Mouse (Mus musculus): ENCODE data around the gene Tspan31. TPM values are rescaled to one million over a fixed set of nuclear protein-coding genes. Genes with fewer than 3 reads are reported as not detected.
"Not testable (repeated sequence)": the region's sequence is repeated elsewhere in the genome, so short reads cannot be mapped to it uniquely, and the experiment has no call there.

Gene Tspan31
- total RNA-seq, 2 experiments from 2014 or later: 81.7 to 94.3 TPM

GRCm38 (mm10) chr10:127083915-127084306, 13.8 kb upstream of the Tspan31 start:
- DNase-seq: no peak

GRCm38 (mm10) chr10:127083292-127083914, 13.3 kb upstream of the Tspan31 start:
- DNase-seq: no peak

GRCm38 (mm10) chr10:127081996-127082620, 12.0 kb upstream of the Tspan31 start:
- DNase-seq: no peak

- DNase-seq: no peak
Measured at GRCm38 (mm10) chr10:127080901-127081780, 11.1 kb upstream of the Tspan31 start.

DNA sequence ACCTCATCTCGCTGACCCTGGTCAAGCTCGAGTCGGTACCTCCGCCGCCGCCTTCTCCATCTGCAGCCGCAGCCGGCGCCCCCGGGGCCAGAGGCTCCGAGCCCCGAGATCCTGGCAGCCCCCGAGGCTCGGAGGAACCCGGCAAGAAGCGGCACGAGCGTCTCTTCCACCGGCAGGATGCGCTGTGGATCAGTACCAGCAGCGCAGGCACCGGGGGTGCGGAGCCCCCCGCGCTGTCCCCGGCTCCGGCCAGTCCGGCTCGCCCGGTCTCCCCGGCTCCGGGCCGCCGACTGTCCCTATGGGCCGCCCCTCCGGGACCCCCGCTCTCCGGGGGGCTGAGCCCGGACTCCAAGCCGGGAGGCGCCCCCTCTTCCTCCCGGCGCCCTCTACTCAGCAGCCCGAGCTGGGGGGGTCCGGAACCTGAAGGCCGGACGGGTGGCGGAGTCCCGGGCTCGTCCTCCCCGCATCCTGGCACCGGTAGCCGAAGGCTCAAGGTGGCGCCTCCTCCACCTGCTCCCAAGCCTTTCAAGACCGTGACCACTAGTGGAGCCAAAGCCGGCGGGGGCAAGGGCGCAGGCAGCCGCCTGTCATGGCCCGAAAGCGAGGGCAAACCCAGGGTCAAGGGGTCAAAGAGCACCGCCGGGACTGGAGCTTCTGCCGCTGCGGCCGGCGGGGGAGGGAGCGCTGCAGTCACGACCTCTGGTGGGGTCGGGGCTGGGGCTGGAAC, 9.8 kb upstream of the Tspan31 start:
- DNase-seq: no peak

GRCm38 (mm10) chr10:127078677-127079575, 8.9 kb upstream of the Tspan31 start:
- DNase-seq: peak; percentile 58

GRCm38 (mm10) chr10:127078001-127078676, 8.1 kb upstream of the Tspan31 start:
- DNase-seq: no peak

GRCm38 (mm10) chr10:127077515-127077914, 7.5 kb upstream of the Tspan31 start:
- no peak for DNase-seq

GRCm38 (mm10) chr10:127076082-127076481, 6.0 kb upstream of the Tspan31 start:
- DNase-seq: no peak

DNA sequence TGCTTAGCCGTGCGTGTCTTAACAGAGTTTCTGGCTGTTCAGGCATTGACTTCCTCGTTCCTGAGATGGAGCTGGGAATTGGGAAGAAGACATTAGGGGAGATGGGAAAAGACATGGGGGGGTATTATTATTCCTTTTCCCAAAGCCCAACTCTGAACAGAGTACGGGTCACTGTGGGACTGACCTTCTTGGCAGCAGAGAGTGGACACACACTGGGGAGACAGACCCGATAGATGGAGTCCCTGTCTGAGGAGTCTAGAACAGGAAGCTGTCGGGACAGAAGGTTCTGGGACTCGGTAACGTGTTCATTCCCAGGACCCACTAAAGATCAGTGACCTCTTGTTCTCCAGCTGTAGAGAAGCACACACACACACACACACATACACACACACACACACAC, 5.6 kb upstream of the Tspan31 start:
- no peak for DNase-seq

DNA sequence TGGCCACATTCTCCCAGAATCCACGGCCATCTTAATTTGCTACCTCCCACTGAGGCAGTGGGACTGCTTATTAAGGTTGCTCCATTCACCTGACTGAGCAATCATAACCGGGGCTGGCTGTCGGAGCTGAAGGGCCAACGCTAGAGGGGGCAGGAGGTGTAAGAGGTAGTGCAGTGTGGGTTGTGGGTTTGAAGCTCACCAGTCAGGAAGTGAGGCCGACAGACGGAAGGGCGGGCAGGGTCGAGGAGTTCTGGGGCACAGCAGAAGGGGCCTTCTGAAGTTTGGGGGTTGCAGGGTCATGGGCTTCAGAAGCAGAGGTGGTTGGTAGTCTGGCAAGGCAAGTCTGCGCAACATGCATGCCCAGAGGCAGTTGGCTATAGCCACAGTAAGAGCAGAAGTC, 5.0 kb upstream of the Tspan31 start, which contains the start of gene Agap2:
TSS of gene Agap2 (plus strand) at position 205 of the 400 bp plus-strand sequence.
- no peak for DNase-seq

DNA sequence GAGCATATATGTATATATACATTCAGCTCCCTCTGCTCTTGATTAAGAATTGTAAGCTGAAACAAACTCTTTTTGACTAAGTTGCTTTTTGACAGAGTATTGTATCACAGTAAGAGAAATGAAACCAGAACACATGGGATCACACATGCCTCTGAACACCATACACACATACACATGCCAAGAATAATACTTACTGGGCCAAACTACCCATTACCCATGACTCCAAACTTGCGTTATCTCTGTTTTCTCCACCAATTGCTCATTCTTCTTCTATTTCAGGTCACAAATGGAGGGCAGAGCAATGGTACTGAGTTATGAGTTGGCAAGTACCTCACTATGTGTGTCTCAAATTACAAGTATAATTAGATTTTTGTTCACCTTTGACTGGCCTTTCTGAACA, 3.9 kb upstream of the Tspan31 start:
- no peak for DNase-seq

- not testable (repeated sequence) for DNase-seq
Measured at GRCm38 (mm10) chr10:127072969-127073368, 2.9 kb upstream of the Tspan31 start.

DNA sequence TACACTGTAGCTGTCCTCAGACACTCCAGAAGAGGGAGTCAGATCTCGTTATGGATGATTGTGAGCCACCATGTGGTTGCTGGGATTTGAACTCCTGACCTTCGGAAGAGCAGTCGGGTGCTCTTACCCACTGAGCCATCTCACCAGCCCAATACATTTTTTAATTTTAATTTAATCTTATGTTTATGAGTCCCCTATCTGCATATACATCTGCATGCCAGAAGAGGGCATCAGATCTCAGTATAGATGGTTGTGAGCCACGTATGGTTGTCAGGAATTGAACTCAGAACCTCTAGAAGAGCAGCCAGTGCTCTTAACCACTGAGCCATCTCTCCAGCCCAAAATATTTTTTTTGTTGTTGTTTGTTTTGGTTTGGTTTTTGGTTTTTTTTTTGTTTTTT, 2.2 kb upstream of the Tspan31 start:
- not testable (repeated sequence) for DNase-seq

DNA sequence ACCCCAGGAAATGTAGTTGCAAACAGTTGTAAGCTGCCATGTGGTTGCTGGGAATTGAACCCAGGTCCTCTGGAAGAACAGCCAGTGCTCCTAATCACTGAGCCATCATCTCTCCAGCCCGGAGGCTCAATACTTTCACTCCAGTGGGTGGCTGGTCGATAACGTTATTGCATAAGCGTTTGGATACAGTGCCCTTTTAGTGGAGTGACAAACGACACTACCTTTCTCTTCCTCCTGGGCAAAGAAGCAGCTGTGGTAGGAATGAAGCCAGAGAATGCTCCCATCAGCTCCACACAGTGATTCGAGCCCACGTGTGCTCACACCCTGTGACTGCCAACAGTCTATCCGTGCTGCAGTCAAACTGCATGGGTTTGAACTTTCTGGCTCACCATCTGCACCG, 1.1 kb upstream of the Tspan31 start:
- DNase-seq: no peak

GRCm38 (mm10) chr10:127069281-127070189, 529 bp downstream of the Tspan31 start:
- DNase-seq: no peak

- DNase-seq: no peak
Measured at GRCm38 (mm10) chr10:127068360-127069038, 1.6 kb downstream of the Tspan31 start.

GRCm38 (mm10) chr10:127066519-127067018, 3.5 kb downstream of the Tspan31 start:
- DNase-seq: no peak

GRCm38 (mm10) chr10:127065981-127066380, 4.1 kb downstream of the Tspan31 start:
- no peak for DNase-seq
